Mouse (Mus musculus) heart, embryonic 13.5 days (tissue): Measurements from ENCODE around the gene Tbrg4. TPM values are rescaled to one million over a fixed set of nuclear protein-coding genes. Genes with fewer than 3 reads are reported as not detected.

Experiments used
- ATAC-seq: fragments of 200-750 bp; cut with Nextera tagmentation; 2 replicates; pipeline ENCODE4 v1.8.0; 2017; ENCODE audit warnings: moderate TSS enrichment; ENCODE audit not compliant: insufficient number of reproducible peaks, low FRiP score, low TSS enrichment; ENCODE audit errors: extremely low read depth
- H3K27ac ChIP-seq: fragments of 300-500 bp; sonication (generic); replicated peaks from 2 replicates; pipeline ENCODE4 v1.5.1; 2015; ENCODE audit warnings: moderate library complexity, mild to moderate bottlenecking, inconsistent platforms
- H3K27me3 ChIP-seq: fragments of 300-500 bp; sonication (generic); replicated peaks from 2 replicates; pipeline ENCODE4 v1.6.1; 2015; ENCODE audit warnings: mild to moderate bottlenecking, inconsistent platforms
- H3K36me3 ChIP-seq: fragments of 300-500 bp; sonication (generic); 2 replicates; pipeline ENCODE4 v1.6.1; 2015; ENCODE audit warnings: mild to moderate bottlenecking, inconsistent platforms
- H3K4me1 ChIP-seq: fragments of 300-500 bp; sonication (generic); 2 replicates; pipeline ENCODE4 v1.6.1; 2015; ENCODE audit warnings: inconsistent platforms
- H3K4me2 ChIP-seq: fragments of 300-500 bp; sonication (generic); 2 replicates; pipeline ENCODE4 v1.6.1; 2015; ENCODE audit warnings: inconsistent platforms, mild to moderate bottlenecking, moderate library complexity
- H3K4me3 ChIP-seq: fragments of 300-500 bp; sonication (generic); 2 replicates; pipeline ENCODE4 v1.5.1; 2015; ENCODE audit warnings: moderate library complexity, mild to moderate bottlenecking, inconsistent platforms
- H3K9ac ChIP-seq: fragments of 300-500 bp; sonication (generic); 2 replicates; pipeline ENCODE4 v1.6.1; 2015; ENCODE audit warnings: inconsistent platforms, mild to moderate bottlenecking, moderate library complexity
- H3K9me3 ChIP-seq: fragments of 300-500 bp; sonication (generic); 2 replicates; pipeline ENCODE4 v1.6.1; 2016; ENCODE audit warnings: inconsistent platforms
- WGBS: fragments of 180-500 bp; shearing (Covaris S2); methylation state at CpG from one replicate; pipeline ENCODE4 v1.1.7; 2015; ENCODE audit warnings: mixed read lengths; 5-methylcytosine and 5-hydroxymethylcytosine counted together
- polyA plus RNA-seq: library from polyadenylated mRNA; unstranded; fragments of >200 nt; fragmentation: Nextera tagmentation; extraction: Ambion mirVana; gene quantifications from 2 replicates; pipeline ENCODE4 v1.2.1, GENCODE M21; 2015

Tbrg4 gene
- polyA plus RNA-seq, 1 experiment from 2014 or later = 43.0 TPM

GRCm38 (mm10) chr11:6567951-6568350 lies 57.9 kb downstream of the Tbrg4 start:
- Histone ChIP-seq H3K4me1 (peaks cover 38% of the 10 kb centered on the region), H3K9ac (no peak overlapping the region), H3K27ac (peak overlapping the region; percentile 53), H3K36me3 (peaks cover 36% of the 10 kb centered on the region), H3K27me3 (peaks cover 2% of the 10 kb centered on the region; the same call in 1 of the 2 replicates), H3K4me3 (no peak overlapping the region), H3K4me2 (no peak overlapping the region), H3K9me3 (no peaks in the 10 kb centered on the region)
- ATAC-seq = peak; percentile 34; the same call in 1 of the 2 replicates
- 31% methylated on average over 8 of the region's 8 CpGs for WGBS

DNA sequence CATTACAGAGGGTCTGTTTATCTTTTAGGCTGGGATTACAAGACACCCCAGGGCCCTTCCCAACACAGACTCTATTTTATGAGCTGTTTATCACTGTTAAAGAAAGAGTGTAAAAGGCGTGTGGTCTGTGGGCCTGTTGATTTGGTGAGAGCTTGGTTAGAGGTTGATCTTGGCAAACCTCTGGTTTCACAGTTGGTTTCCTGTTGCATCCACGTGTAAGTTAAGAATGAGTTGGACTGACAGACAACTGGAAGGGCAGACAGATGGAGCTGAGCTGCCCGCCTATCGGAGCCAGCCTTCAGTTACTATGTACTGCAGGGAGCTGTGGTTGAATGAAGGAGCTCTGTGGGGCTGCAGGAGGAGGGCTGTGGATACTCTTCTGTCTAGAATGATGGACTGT lies 59.4 kb downstream of the Tbrg4 start:
- Histone ChIP-seq H3K4me2 (no peak overlapping the region), H3K9me3 (no peaks in the 10 kb centered on the region), H3K27ac (no peak overlapping the region), H3K4me3 (no peak overlapping the region), H3K9ac (no peak overlapping the region), H3K4me1 (peaks cover 44% of the 10 kb centered on the region), H3K27me3 (peaks cover 2% of the 10 kb centered on the region; the same call in 1 of the 2 replicates), H3K36me3 (peaks cover 26% of the 10 kb centered on the region)
- 76% methylated on average over 4 of the region's 4 CpGs for WGBS
- no peak for ATAC-seq

Other genes with a start within 250 kb of the Tbrg4 start
- gene Zmiz2, start 237.0 kb downstream of the Tbrg4 start, polyA plus RNA-seq = 6.6 and 7.3 TPM in 2 replicates
- gene Ppia, start 210.6 kb downstream of the Tbrg4 start, polyA plus RNA-seq = 4,195 and 4,594 TPM in 2 replicates
- gene H2afv, start 181.6 kb downstream of the Tbrg4 start, polyA plus RNA-seq = 309 and 340 TPM in 2 replicates
- 23.5 and 25.5 TPM in 2 replicates for gene Purb, start 150.2 kb downstream of the Tbrg4 start, polyA plus RNA-seq
- 0.50 and 0.98 TPM in 2 replicates for gene Myo1g, start 105.1 kb downstream of the Tbrg4 start, polyA plus RNA-seq
- gene Ccm2, start 79.2 kb downstream of the Tbrg4 start, polyA plus RNA-seq = 54.3 and 59.7 TPM in 2 replicates
- 0.86 and 0.88 TPM in 2 replicates for gene Nacad, start 20.0 kb downstream of the Tbrg4 start, polyA plus RNA-seq
- not detected in 2 replicates for gene Wap, start 12.6 kb upstream of the Tbrg4 start, polyA plus RNA-seq
- gene Ramp3, start 32.5 kb upstream of the Tbrg4 start, polyA plus RNA-seq = 2.2 and 3.5 TPM in 2 replicates
- not detected in 2 replicates for gene Gm11983, start 211.6 kb upstream of the Tbrg4 start, polyA plus RNA-seq